Mouse (Mus musculus) testis, adult 2 months (tissue): ENCODE results near the gene Efl1. TPM values are rescaled to one million over a fixed set of nuclear protein-coding genes. Genes with fewer than 3 reads are reported as not detected.

Source experiments
- H3K27ac ChIP-seq: fragments of 200-500 bp; 2 replicates; pipeline ENCODE4 v1.5.1; 2012; ENCODE audit warnings: low read depth, low read length; ENCODE audit not compliant: control insufficient read depth, insufficient read depth
- H3K27me3 ChIP-seq: fragments of 200-500 bp; 2 replicates; pipeline ENCODE4 v1.6.1; 2012; ENCODE audit warnings: mild to moderate bottlenecking, low read length, moderate library complexity; ENCODE audit not compliant: control insufficient read depth, insufficient read depth
- H3K36me3 ChIP-seq: fragments of 200-500 bp; 2 replicates; pipeline ENCODE4 v1.6.1; 2012; ENCODE audit warnings: mild to moderate bottlenecking, low read length; ENCODE audit not compliant: control insufficient read depth, insufficient read depth
- H3K4me1 ChIP-seq: fragments of 200-500 bp; 2 replicates; pipeline ENCODE4 v1.6.1; 2012; ENCODE audit warnings: low read length; ENCODE audit not compliant: control insufficient read depth, insufficient read depth
- H3K4me3 ChIP-seq: fragments of 200-500 bp; 2 replicates; pipeline ENCODE4 v1.5.1; 2012; ENCODE audit warnings: low read depth, mild to moderate bottlenecking, low read length, moderate library complexity, mixed read lengths; ENCODE audit not compliant: control insufficient read depth
- CTCF ChIP-seq: fragments of 200-500 bp; IDR thresholded peaks from 2 replicates; pipeline ENCODE4 v1.5.1; 2012; ENCODE audit warnings: low read depth, mild to moderate bottlenecking, inconsistent platforms, low read length, moderate library complexity; ENCODE audit not compliant: control insufficient read depth, insufficient read depth, insufficient replicate concordance
- POLR2A ChIP-seq: fragments of 200-500 bp; IDR thresholded peaks from 2 replicates; pipeline ENCODE4 v1.6.1; 2012; ENCODE audit warnings: low read depth, mild to moderate bottlenecking, inconsistent platforms, low read length, moderate library complexity; ENCODE audit not compliant: control insufficient read depth
- polyA plus RNA-seq: library from polyadenylated mRNA; depleted of rRNA; stranded (reverse); fragments of >200 nt; gene quantifications from 2 replicates; pipeline ENCODE4 v1.2.3, GENCODE M21; 2012

Gene Efl1
- polyA plus RNA-seq, 1 experiment = 16.1 TPM

GRCm38 (mm10) chr7:82775090-82775489 is 126.7 kb downstream of the Efl1 start:
- no peaks in the 10 kb centered on the region for H3K27me3 ChIP-seq
- no peak overlapping the region for H3K4me3 ChIP-seq
- H3K4me1 ChIP-seq = no peaks in the 10 kb centered on the region; the same call in none of the 2 replicates
- no peaks in the 10 kb centered on the region; the same call in 1 of the 2 replicates for H3K36me3 ChIP-seq
- TF ChIP-seq POLR2A (no peak), CTCF (no peak)
- H3K27ac ChIP-seq = no peak overlapping the region

GRCm38 (mm10) chr7:82783071-82783470 is 134.7 kb downstream of the Efl1 start:
- Histone ChIP-seq H3K4me1 (no peaks in the 10 kb centered on the region; the same call in 1 of the 2 replicates), H3K4me3 (no peak overlapping the region), H3K36me3 (no peaks in the 10 kb centered on the region), H3K27me3 (no peaks in the 10 kb centered on the region), H3K27ac (no peak overlapping the region)
- TF ChIP-seq CTCF (no peak), POLR2A (no peak)

- Histone ChIP-seq H3K4me3 (no peak overlapping the region), H3K27ac (no peak overlapping the region), H3K4me1 (no peaks in the 10 kb centered on the region; the same call in 1 of the 2 replicates), H3K36me3 (no peaks in the 10 kb centered on the region), H3K27me3 (no peaks in the 10 kb centered on the region)
- no peak for TF ChIP-seq POLR2A
- no peak for TF ChIP-seq CTCF
Observed at GRCm38 (mm10) chr7:82783693-82784092, 135.3 kb downstream of the Efl1 start.

- Histone ChIP-seq H3K4me3 (no peak overlapping the region), H3K27me3 (no peaks in the 10 kb centered on the region), H3K4me1 (no peaks in the 10 kb centered on the region; the same call in 1 of the 2 replicates), H3K36me3 (no peaks in the 10 kb centered on the region), H3K27ac (no peak overlapping the region)
- TF ChIP-seq POLR2A (no peak), CTCF (no peak)
Observed at GRCm38 (mm10) chr7:82785335-82785934, 137.0 kb downstream of the Efl1 start.

- H3K36me3 ChIP-seq = no peaks in the 10 kb centered on the region
- TF ChIP-seq CTCF (no peak), POLR2A (no peak)
- no peaks in the 10 kb centered on the region for H3K27me3 ChIP-seq
- no peak overlapping the region for H3K4me3 ChIP-seq
- H3K4me1 ChIP-seq = no peaks in the 10 kb centered on the region; the same call in 1 of the 2 replicates
- no peak overlapping the region for H3K27ac ChIP-seq
Observed at GRCm38 (mm10) chr7:82785970-82786647, 137.7 kb downstream of the Efl1 start.

GRCm38 (mm10) chr7:82792644-82793043 is 144.2 kb downstream of the Efl1 start:
- no peaks in the 10 kb centered on the region for H3K4me1 ChIP-seq
- H3K36me3 ChIP-seq = no peaks in the 10 kb centered on the region
- H3K27ac ChIP-seq = no peak overlapping the region
- TF ChIP-seq CTCF (no peak), POLR2A (no peak)
- H3K4me3 ChIP-seq = no peak overlapping the region
- H3K27me3 ChIP-seq = no peaks in the 10 kb centered on the region

- Histone ChIP-seq H3K27ac (no peak overlapping the region), H3K4me1 (no peaks in the 10 kb centered on the region), H3K36me3 (no peaks in the 10 kb centered on the region), H3K27me3 (no peaks in the 10 kb centered on the region), H3K4me3 (no peak overlapping the region)
- no peak for TF ChIP-seq POLR2A
- no peak for TF ChIP-seq CTCF
Observed at GRCm38 (mm10) chr7:82793111-82793510, 144.7 kb downstream of the Efl1 start.

GRCm38 (mm10) chr7:82794542-82794941 is 146.1 kb downstream of the Efl1 start:
- H3K27ac ChIP-seq = no peak overlapping the region
- no peak overlapping the region for H3K4me3 ChIP-seq
- H3K27me3 ChIP-seq = no peaks in the 10 kb centered on the region
- no peaks in the 10 kb centered on the region for H3K4me1 ChIP-seq
- no peak for TF ChIP-seq POLR2A
- no peak for TF ChIP-seq CTCF
- no peaks in the 10 kb centered on the region for H3K36me3 ChIP-seq
